Mouse (Mus musculus) megakaryocyte, adult 5-6 weeks (primary cell): ENCODE results near the gene Ndufc2. TPM values are rescaled to one million over a fixed set of nuclear protein-coding genes. Genes with fewer than 3 reads are reported as not detected.

Source experiments
- ATAC-seq: 2 replicates; pipeline ENCODE4 v1.8.0; 2016; ENCODE audit warnings: mild to moderate bottlenecking, inconsistent platforms; ENCODE audit not compliant: poor library complexity, severe bottlenecking
- total RNA-seq, 2 experiments: library from RNA; stranded (forward) in 1 of 2; stranded (reverse) in 1 of 2; fragments of 153-499, 151-499 nt in 1 of 2; fragments of 221-1000, 200-1000 nt in 1 of 2; gene quantifications; 2 replicates each; pipeline versions ENCODE4 v1.2.3 to v1.2.4; 2015 to 2017

The Ndufc2 gene
- 128 and 155 TPM in 2 replicates for total RNA-seq (2015)
- 225 and 237 TPM in 2 replicates for total RNA-seq (2017)

- peak; percentile 97 for ATAC-seq
These were observed at the start of gene Ndufc2 for GRCm38 (mm10) chr7:97399960-97400715. Ndufc2 (plus strand) TSS chr7:97400003.

GRCm38 (mm10) chr7:97350891-97351290 lies 48.9 kb upstream of the Ndufc2 start:
- no peak for ATAC-seq

GRCm38 (mm10) chr7:97351792-97352513 lies 47.9 kb upstream of the Ndufc2 start:
- ATAC-seq, result no peak

- no peak for ATAC-seq
These were observed 46.4 kb upstream of the Ndufc2 start for GRCm38 (mm10) chr7:97353356-97353755.

DNA sequence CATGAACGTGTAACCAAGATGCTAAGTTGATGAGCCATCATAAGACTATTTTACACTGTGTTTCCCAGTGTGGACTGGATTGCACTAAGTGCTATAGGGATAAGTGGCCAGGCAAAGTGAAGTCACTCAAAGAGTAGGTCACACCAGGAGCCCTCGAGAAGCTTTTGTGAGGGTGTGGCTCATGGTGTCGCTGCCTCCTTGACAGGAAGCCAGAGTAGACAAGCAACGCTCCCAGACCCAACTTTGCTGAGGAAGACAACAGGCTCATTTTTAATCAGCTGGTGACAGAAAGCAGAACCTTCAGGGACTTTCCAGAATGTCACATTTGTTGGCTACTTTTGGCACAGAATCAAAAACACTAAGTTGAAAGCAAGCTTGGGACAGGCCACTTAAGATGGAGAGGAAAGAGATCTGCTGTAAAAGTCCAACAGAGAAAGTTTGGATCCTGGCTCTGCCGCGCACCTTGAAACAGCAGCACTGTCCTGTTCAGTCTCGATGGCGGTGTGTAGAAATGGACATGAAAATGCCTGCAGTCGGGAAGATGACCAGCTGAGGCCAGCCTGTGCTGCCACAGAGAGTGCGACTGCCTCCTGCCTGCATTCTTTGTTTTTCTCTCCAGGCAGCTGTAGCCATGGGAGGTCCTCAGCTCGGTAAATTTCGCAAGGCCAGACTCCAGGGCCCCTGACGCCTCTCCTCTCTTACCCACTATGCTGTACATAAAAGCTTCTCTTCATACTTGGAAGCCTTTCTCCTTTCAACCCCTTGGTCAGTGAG lies 44.5 kb upstream of the Ndufc2 start:
- peak; percentile 50 for ATAC-seq

- ATAC-seq, result no peak
These were observed 43.5 kb upstream of the Ndufc2 start for GRCm38 (mm10) chr7:97356253-97356652.

DNA sequence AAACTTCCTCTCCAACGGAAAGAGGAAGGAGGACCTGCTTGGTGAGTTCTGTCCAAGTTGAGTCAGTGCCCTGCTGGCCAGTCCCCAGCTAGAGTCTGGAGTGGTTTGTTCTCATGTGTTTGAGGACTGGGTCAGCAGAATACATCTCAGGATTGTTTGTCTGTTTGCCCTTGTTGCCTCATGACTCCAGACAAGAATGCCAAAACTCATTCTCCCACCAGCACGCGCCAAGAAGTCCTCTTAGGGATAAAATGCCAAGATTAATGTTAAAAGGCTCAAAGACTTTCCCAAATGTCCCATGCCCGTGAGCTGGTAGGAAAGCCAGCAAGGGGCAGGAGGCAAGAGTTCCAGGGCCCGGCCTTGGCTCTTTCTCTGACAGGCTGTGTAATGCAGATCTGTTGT lies 42.9 kb upstream of the Ndufc2 start:
- ATAC-seq, result peak; percentile 54; the same call in 1 of the 2 replicates

DNA sequence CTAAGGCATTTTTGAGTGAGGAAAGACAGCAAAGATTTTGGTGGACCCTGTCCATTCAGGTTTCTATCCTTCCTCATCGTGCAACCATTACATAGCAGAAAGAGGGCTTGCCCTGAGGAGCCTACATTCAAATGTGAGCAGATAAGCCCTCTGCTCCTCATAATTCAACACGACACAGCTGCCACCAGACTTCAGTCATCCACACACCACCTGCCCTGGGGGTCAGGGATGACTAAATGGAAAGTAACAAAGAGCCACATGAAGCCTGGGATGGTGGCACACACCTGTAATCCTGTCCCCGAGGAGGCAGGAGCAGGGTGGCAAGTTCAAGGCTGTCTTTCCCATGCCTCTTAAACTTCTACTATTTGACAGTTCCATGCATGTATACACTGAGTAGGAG lies 42.0 kb upstream of the Ndufc2 start:
- no peak for ATAC-seq

- ATAC-seq, result no peak
These were observed 41.5 kb upstream of the Ndufc2 start for GRCm38 (mm10) chr7:97358347-97358746.

DNA sequence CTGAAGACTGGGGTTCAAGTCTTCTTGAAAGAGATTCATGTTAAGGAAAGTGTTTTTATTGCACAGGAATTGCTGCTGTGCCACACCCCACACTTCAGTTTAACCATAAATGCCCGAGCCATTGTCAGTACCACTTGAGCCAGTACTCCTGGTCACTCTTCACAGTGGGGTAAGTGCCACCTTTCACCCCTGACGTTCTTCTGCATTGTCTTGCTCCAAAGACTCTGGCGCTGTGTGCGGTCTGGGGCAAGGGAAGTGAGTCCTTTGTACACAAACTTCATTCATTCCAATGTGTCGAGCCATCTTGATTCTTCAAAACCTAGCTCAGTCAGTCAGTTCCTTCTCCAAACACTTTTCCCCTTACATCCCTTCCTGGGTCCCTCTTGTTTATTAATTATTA lies 39.6 kb upstream of the Ndufc2 start:
- no peak for ATAC-seq

- no peak for ATAC-seq
These were observed 38.8 kb upstream of the Ndufc2 start for GRCm38 (mm10) chr7:97360955-97361354.

DNA sequence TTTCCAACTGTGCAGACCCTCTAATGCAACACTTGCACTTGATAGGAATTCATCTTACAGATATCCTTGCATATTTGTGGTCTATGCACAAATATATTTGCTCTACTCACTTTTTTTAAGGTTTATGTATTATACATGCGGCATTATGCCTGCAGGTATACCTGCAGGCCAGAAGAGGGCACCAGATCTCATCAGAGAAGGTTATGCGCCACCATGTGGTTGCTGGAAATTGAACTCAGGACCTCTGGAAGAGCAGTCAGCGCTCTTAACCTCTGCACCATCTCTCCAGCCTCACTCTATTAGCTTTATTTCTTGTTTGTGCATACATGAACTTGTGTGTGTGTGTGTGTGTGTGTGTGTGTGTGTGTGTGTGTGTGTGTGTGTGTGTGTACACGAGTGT lies 38.3 kb upstream of the Ndufc2 start:
- ATAC-seq, result peak; percentile 80

DNA sequence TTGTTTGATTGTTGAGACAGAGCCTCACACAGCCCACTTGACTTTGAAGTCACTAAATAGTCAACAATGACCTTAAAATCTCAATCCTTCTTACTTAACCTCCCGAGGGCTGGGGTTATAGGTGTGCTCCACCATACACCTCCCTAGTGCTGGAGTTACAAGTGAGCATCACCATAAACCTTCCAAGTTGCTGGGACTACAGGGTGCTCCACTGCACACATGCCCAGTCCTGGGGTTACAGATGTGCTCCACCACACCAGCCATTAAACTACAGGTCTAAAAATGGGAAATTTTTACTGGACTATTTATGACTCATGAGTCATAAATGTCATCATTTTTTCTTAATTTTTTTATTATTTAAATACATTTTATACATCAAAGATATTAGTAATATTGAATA lies 33.9 kb upstream of the Ndufc2 start:
- no peak for ATAC-seq

- ATAC-seq, result no peak
These were observed 24.7 kb upstream of the Ndufc2 start for GRCm38 (mm10) chr7:97375101-97375500.

- peak; percentile 66 for ATAC-seq
These were observed 23.9 kb upstream of the Ndufc2 start for GRCm38 (mm10) chr7:97375906-97376305.

GRCm38 (mm10) chr7:97379304-97379703 lies 20.5 kb upstream of the Ndufc2 start:
- ATAC-seq, result no peak

GRCm38 (mm10) chr7:97380500-97381123 lies 19.2 kb upstream of the Ndufc2 start:
- no peak for ATAC-seq

DNA sequence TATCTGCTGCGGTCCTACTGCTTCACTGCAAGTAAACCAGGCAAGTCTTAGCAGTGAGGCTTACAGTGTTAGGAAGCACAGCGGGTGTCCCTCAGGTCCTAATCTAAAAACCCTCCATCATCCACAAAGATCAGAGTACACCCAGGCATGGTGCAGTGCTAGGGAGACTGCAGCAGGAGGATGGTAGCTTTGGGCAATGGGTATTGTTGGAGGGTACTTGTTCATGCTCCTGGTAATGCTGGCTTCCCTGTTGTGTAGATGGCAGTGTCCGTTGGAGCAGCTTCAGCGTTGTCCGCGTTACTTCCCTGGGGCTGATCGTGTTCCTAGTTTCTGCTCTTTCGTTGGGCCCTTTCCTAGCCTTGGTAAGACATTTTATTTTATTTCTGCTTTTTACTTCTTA lies 17.1 kb upstream of the Ndufc2 start:
- no peak for ATAC-seq

DNA sequence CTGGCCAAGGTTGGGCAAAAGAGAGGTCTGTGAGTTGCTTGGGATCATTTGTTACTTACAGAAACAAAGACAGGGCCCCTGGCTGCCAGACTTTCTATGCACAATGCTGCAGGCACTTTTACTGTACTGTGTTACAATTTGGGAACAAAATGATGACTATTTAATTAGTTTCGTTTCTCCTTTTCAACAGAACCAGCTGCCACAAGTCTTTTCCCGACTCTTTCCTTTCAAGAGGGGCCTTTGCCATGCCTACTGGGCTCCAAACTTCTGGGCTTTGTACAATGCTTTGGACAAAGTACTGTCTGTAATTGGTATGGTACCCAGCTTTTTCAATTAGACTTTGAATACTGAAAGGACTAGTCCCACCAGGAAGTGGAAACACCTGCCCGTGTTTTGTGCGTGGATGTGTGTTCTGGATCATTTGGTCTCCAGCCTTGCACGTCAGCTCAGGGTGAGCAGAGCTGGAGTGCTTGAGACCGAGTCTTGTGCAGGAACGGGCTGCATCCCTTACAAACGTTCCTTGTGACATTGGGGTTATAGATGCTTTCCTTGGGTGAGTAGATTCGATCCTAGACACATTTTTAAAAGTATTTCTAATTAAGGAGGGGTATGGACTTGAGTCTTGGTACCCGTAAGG lies 16.2 kb upstream of the Ndufc2 start:
- ATAC-seq, result peak; percentile 49

DNA sequence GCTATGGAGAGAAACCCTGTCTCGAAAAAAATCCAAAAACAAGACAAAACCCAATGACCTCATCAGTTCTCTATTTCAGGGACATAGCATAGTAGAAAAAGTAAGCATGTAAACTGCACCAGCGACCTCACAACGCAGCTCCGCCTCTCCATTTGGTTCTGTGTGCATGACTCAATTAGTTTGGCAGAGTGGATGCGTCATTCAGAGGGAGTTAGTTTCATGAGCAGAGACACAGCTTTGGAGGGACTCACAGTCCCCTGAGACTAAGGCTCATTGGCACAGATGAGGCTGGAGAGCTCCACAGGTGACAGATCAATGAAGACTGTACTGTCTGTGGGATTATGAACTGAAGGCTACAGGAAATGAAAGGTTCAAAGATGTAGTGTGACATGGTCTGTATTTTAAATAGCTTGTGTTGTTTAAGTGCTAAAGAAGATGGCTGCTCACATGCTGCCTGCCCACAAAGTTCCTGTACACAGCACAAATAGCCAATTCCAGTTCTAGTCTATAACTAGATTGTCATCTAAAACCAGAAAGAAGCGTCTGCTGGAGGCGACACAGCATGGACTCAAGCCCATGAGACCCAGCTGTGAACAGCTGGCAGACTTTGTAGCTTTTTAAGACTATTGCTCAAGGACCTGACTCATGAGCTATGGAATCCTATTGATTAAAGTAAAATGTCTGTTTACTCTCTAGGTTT lies 13.5 kb upstream of the Ndufc2 start:
- ATAC-seq, result no peak
